In genomic region chr8:87674157-87674556, GRCm38 (mm10) we compare ENCODE assay signal across 12 mouse cellular contexts.
DNase-seq lines count a peak whose midpoint lies in the region; ATAC-seq and TF ChIP-seq lines count a peak whose summit lies in the region.
"Had no signal": no experiment of that assay in that cellular context is flagged by ENCODE, and none has a peak within 500 bp of the region (broad histone marks: within the 10 kb centered on the region; RNA-seq: fewer than 3 reads in every experiment).

No protein-coding gene starts in this region.

- no peak overlapping the region for H3K4me2 ChIP-seq in hindbrain, embryonic 13.5 days
- H3K4me2 ChIP-seq in hindbrain, embryonic 11.5 days (replicated peaks; ENCODE audit: low read depth, low read length), result no peak overlapping the region
- H3K4me2 ChIP-seq in midbrain, postnatal 0 days (ENCODE audit: low read depth, low read length, poor library complexity, severe bottlenecking), result no peak overlapping the region
- H3K4me2 ChIP-seq in midbrain, embryonic 13.5 days (replicated peaks), result no peak overlapping the region
- no peak overlapping the region for H3K4me2 ChIP-seq in hindbrain, postnatal 0 days (ENCODE audit: low read depth, low read length)
- H3K4me2 ChIP-seq: embryonic facial prominence, embryonic 12.5 days had no signal

- TF ChIP-seq CTCF in midbrain, postnatal 0 days (IDR thresholded peaks at IDR 0.05), result peak; percentile 42
- TF ChIP-seq CTCF in hindbrain, postnatal 0 days (IDR thresholded peaks at IDR 0.05; ENCODE audit: low read depth), result peak; percentile 51

- H3K36me3 ChIP-seq in hindbrain, embryonic 13.5 days, result peaks cover 8% of the 10 kb centered on the region; the same call in 1 of the 2 replicates
- no peaks in the 10 kb centered on the region for H3K36me3 ChIP-seq in hindbrain, embryonic 11.5 days (ENCODE audit: control insufficient read depth, insufficient read depth, low read length)
- no peaks in the 10 kb centered on the region for H3K36me3 ChIP-seq in midbrain, postnatal 0 days (ENCODE audit: insufficient read depth, low read length)
- H3K36me3 ChIP-seq in midbrain, embryonic 13.5 days, result peaks cover 11% of the 10 kb centered on the region
- no peaks in the 10 kb centered on the region for H3K36me3 ChIP-seq in hindbrain, postnatal 0 days (ENCODE audit: insufficient read depth, low read length)

- no peak overlapping the region for H3K9ac ChIP-seq in hindbrain, embryonic 13.5 days
- no peak overlapping the region for H3K9ac ChIP-seq in hindbrain, embryonic 11.5 days (ENCODE audit: low read depth, low read length)
- H3K9ac ChIP-seq in midbrain, postnatal 0 days (replicated peaks; ENCODE audit: low read length, poor library complexity, severe bottlenecking), result no peak overlapping the region
- no peak overlapping the region for H3K9ac ChIP-seq in midbrain, embryonic 13.5 days (replicated peaks)
- no peak overlapping the region for H3K9ac ChIP-seq in hindbrain, postnatal 0 days (replicated peaks; ENCODE audit: low read length)
- H3K9ac ChIP-seq: embryonic facial prominence, embryonic 12.5 days had no signal

- DNase-seq in hindbrain, embryonic 11.5 days (ENCODE audit: low spot score), result no peak
- DNase-seq in midbrain, postnatal 0 days (ENCODE audit: low spot score), result no peak
- DNase-seq in cerebellum, adult 8-10 months, result peak; percentile 48
- no peak for DNase-seq in hindbrain, postnatal 0 days (ENCODE audit: low spot score)
- no peak for DNase-seq in adrenal gland, postnatal 25 days
- no peak for DNase-seq in testis, postnatal 14 days (ENCODE audit: low spot score)
- DNase-seq: heart, adult 11 months; lung, postnatal 10 days had no signal

- 58% methylated on average over 7 of the region's 7 CpGs for WGBS in hindbrain, embryonic 13.5 days
- 67% methylated on average over 7 of the region's 7 CpGs for WGBS in hindbrain, embryonic 11.5 days
- WGBS in midbrain, postnatal 0 days, result 74% methylated on average over 7 of the region's 7 CpGs
- 74% methylated on average over 7 of the region's 7 CpGs for WGBS in midbrain, embryonic 13.5 days
- WGBS in hindbrain, postnatal 0 days, result 59% methylated on average over 7 of the region's 7 CpGs

- 0 out of 2 replicates have a peak, but pooled peaks have one; percentile 22 for ATAC-seq in hindbrain, embryonic 13.5 days (ENCODE audit: low FRiP score)
- no peak for ATAC-seq in hindbrain, embryonic 11.5 days (ENCODE audit: low FRiP score)
- no peak; the same call in 1 of the 2 replicates for ATAC-seq in midbrain, postnatal 0 days (ENCODE audit: low FRiP score)
- ATAC-seq in midbrain, embryonic 13.5 days, result no peak
- ATAC-seq in hindbrain, postnatal 0 days, result no peak

- no peaks in the 10 kb centered on the region for H3K27me3 ChIP-seq in hindbrain, embryonic 13.5 days
- H3K27me3 ChIP-seq in hindbrain, embryonic 11.5 days (ENCODE audit: control insufficient read depth, insufficient read depth, low read length), result no peaks in the 10 kb centered on the region
- no peaks in the 10 kb centered on the region for H3K27me3 ChIP-seq in midbrain, postnatal 0 days (ENCODE audit: insufficient read depth, low read length)
- H3K27me3 ChIP-seq in midbrain, embryonic 13.5 days, result no peaks in the 10 kb centered on the region
- H3K27me3 ChIP-seq in hindbrain, postnatal 0 days (ENCODE audit: insufficient read depth, low read length), result no peaks in the 10 kb centered on the region
- H3K27me3 ChIP-seq: embryonic facial prominence, embryonic 12.5 days had no signal

- peaks cover 50% of the 10 kb centered on the region for H3K4me1 ChIP-seq in hindbrain, embryonic 13.5 days (replicated peaks)
- H3K4me1 ChIP-seq in hindbrain, embryonic 11.5 days (replicated peaks; ENCODE audit: control insufficient read depth, insufficient read depth, low read length), result no peaks in the 10 kb centered on the region
- H3K4me1 ChIP-seq in midbrain, postnatal 0 days (ENCODE audit: insufficient read depth, low read length), result no peaks in the 10 kb centered on the region
- H3K4me1 ChIP-seq in midbrain, embryonic 13.5 days (replicated peaks), result peaks cover 36% of the 10 kb centered on the region
- H3K4me1 ChIP-seq in hindbrain, postnatal 0 days (ENCODE audit: insufficient read depth, low read length), result peaks cover 32% of the 10 kb centered on the region
- H3K4me1 ChIP-seq: embryonic facial prominence, embryonic 12.5 days had no signal

- H3K27ac ChIP-seq in hindbrain, embryonic 13.5 days, result peak overlapping the region; percentile 85
- H3K27ac ChIP-seq in hindbrain, embryonic 11.5 days (ENCODE audit: low read depth, low read length), result no peak overlapping the region
- no peak overlapping the region for H3K27ac ChIP-seq in midbrain, postnatal 0 days (ENCODE audit: low read depth, low read length)
- no peak overlapping the region for H3K27ac ChIP-seq in midbrain, embryonic 13.5 days
- H3K27ac ChIP-seq in hindbrain, postnatal 0 days, result peak overlapping the region; percentile 61; the same call in 1 of the 2 replicates
- H3K27ac ChIP-seq: embryonic facial prominence, embryonic 12.5 days; limb, embryonic 10.5 days had no signal

- no peak overlapping the region for H3K4me3 ChIP-seq in hindbrain, embryonic 13.5 days
- no peak overlapping the region for H3K4me3 ChIP-seq in hindbrain, embryonic 11.5 days (ENCODE audit: low read depth, low read length)
- no peak overlapping the region for H3K4me3 ChIP-seq in midbrain, postnatal 0 days (ENCODE audit: low read depth, low read length)
- H3K4me3 ChIP-seq in midbrain, embryonic 13.5 days (replicated peaks), result no peak overlapping the region
- H3K4me3 ChIP-seq in hindbrain, postnatal 0 days (ENCODE audit: low read length), result no peak overlapping the region
- H3K4me3 ChIP-seq: embryonic facial prominence, embryonic 12.5 days; limb, embryonic 10.5 days had no signal

- no peaks in the 10 kb centered on the region for H3K9me3 ChIP-seq in hindbrain, embryonic 13.5 days
- no peaks in the 10 kb centered on the region for H3K9me3 ChIP-seq in hindbrain, embryonic 11.5 days (ENCODE audit: control insufficient read depth, low read length)
- no peaks in the 10 kb centered on the region for H3K9me3 ChIP-seq in midbrain, postnatal 0 days (ENCODE audit: low read length)
- no peaks in the 10 kb centered on the region for H3K9me3 ChIP-seq in midbrain, embryonic 13.5 days
- H3K9me3 ChIP-seq in hindbrain, postnatal 0 days (ENCODE audit: low read length), result no peaks in the 10 kb centered on the region
- H3K9me3 ChIP-seq: embryonic facial prominence, embryonic 12.5 days; limb, embryonic 10.5 days had no signal

Comparison
In these comparisons a context has a peak if more than half of its experiments do, and no peak if none do; other contexts are left out.
1. H3K27ac ChIP-seq: peak in hindbrain, embryonic 13.5 days (single experiment) and hindbrain, postnatal 0 days (single experiment); none in hindbrain, embryonic 11.5 days (single experiment), midbrain, postnatal 0 days (single experiment) and midbrain, embryonic 13.5 days (single experiment).